Mouse (Mus musculus) MEL (cell line): ENCODE results near the gene Hnrnph1. TPM values are rescaled to one million over a fixed set of nuclear protein-coding genes. Genes with fewer than 3 reads are reported as not detected.

Source experiments
- DNase-seq: peaks from one replicate; pipeline ENCODE4 v3.0.0; 2011; ENCODE audit warnings: low read depth, low spot score
- H3K27ac ChIP-seq: 2 replicates; pipeline ENCODE4 v1.5.1; 2012; ENCODE audit warnings: low read depth, mild to moderate bottlenecking, control low read depth, low read length, moderate library complexity; ENCODE audit not compliant: control insufficient read depth
- H3K27me3 ChIP-seq, 2 experiments: fragments of 150-350 bp in 1 of 2; sonication (generic) in 1 of 2; 2 replicates each; pipeline ENCODE4 v1.6.1; 2012; ENCODE audit warnings: low read length in 2 of 2, mild to moderate bottlenecking in 2 of 2, improper control_type of control experiment in 1 of 2, moderate library complexity in 1 of 2; ENCODE audit not compliant: insufficient read depth in 2 of 2, control insufficient read depth in 1 of 2
- H3K36me3 ChIP-seq, 2 experiments: 2 replicates each; pipeline ENCODE4 v1.6.1; 2012 to 2014; ENCODE audit warnings: low read length in 2 of 2, improper control_type of control experiment in 1 of 2, inconsistent platforms in 1 of 2, mild to moderate bottlenecking in 1 of 2; ENCODE audit not compliant: insufficient read depth in 2 of 2, control insufficient read depth in 1 of 2
- H3K4me1 ChIP-seq, 2 experiments: fragments of 150-350 bp in 1 of 2; sonication (generic) in 1 of 2; 2 replicates each; pipeline ENCODE4 v1.6.1; 2012; ENCODE audit warnings: low read length in 2 of 2, improper control_type of control experiment in 1 of 2, mild to moderate bottlenecking in 1 of 2; ENCODE audit not compliant: insufficient read depth in 2 of 2, control insufficient read depth in 1 of 2
- H3K4me3 ChIP-seq, 2 experiments: fragments of 150-350 bp in 1 of 2; sonication (generic) in 1 of 2; 2 replicates each; pipeline ENCODE4 v1.5.1; 2012; ENCODE audit warnings: low read depth in 2 of 2, low read length in 2 of 2, mild to moderate bottlenecking in 2 of 2, moderate library complexity in 2 of 2, control low read depth in 1 of 2, improper control_type of control experiment in 1 of 2; ENCODE audit not compliant: control insufficient read depth in 1 of 2, insufficient read depth in 1 of 2
- H3K79me2 ChIP-seq: 2 replicates; pipeline ENCODE4 v1.6.1; 2012; ENCODE audit warnings: mild to moderate bottlenecking, low read length, moderate library complexity; ENCODE audit not compliant: control insufficient read depth, poor library complexity, insufficient read depth
- H3K9ac ChIP-seq: 2 replicates; pipeline ENCODE4 v1.6.1; 2012; ENCODE audit warnings: low read depth, mild to moderate bottlenecking, control low read depth, low read length, moderate library complexity; ENCODE audit not compliant: control insufficient read depth, poor library complexity, severe bottlenecking
- H3K9me3 ChIP-seq: fragments of 150-350 bp; sonication (generic); replicated peaks from 2 replicates; pipeline ENCODE4 v1.6.1; 2012; ENCODE audit warnings: mild to moderate bottlenecking, low read length, improper control_type of control experiment, moderate library complexity; ENCODE audit not compliant: insufficient read depth
- CHD1 ChIP-seq: IDR thresholded peaks from 2 replicates; pipeline ENCODE4 v1.6.1; 2012; ENCODE audit warnings: low read depth, mild to moderate bottlenecking, inconsistent platforms, low read length, improper control_type of control experiment
- CHD2 ChIP-seq: IDR thresholded peaks from 2 replicates; pipeline ENCODE4 v1.6.1; 2011; ENCODE audit warnings: low read length, improper control_type of control experiment
- E2F4 ChIP-seq: IDR thresholded peaks from 2 replicates; pipeline ENCODE4 v1.6.1; 2011; ENCODE audit warnings: low read depth, low read length, improper control_type of control experiment, borderline replicate concordance
- ELF1 ChIP-seq: IDR thresholded peaks from 2 replicates; pipeline ENCODE4 v1.6.1; 2014; ENCODE audit warnings: low read depth, mild to moderate bottlenecking, inconsistent platforms, low read length, improper control_type of control experiment, moderate library complexity
- EP300 ChIP-seq, 2 experiments: IDR thresholded peaks; 2 replicates each; pipeline ENCODE4 v1.6.1; 2011; ENCODE audit warnings: improper control_type of control experiment in 2 of 2, low read length in 2 of 2, low read depth in 1 of 2, mild to moderate bottlenecking in 1 of 2
- GABPA ChIP-seq: IDR thresholded peaks from 2 replicates; pipeline ENCODE4 v1.6.1; 2012; ENCODE audit warnings: low read depth, mild to moderate bottlenecking, inconsistent platforms, low read length, improper control_type of control experiment, moderate library complexity
- GATA1 ChIP-seq: IDR thresholded peaks from 2 replicates; pipeline ENCODE4 v1.6.1; 2011; ENCODE audit warnings: low read depth, low read length, improper control_type of control experiment
- HCFC1 ChIP-seq: IDR thresholded peaks from 2 replicates; pipeline ENCODE4 v1.6.1; 2012; ENCODE audit warnings: low read depth, mild to moderate bottlenecking, inconsistent platforms, low read length, improper control_type of control experiment, moderate library complexity
- JUND ChIP-seq: IDR thresholded peaks from 2 replicates; pipeline ENCODE4 v1.6.1; 2011; ENCODE audit warnings: low read depth, mild to moderate bottlenecking, improper control_type of control experiment, low read length
- KAT2A ChIP-seq: conservative IDR thresholded peaks from 2 replicates; pipeline ENCODE4 v1.6.1; 2012; ENCODE audit warnings: low read depth, low read length, improper control_type of control experiment, inconsistent platforms
- MAFK ChIP-seq: IDR thresholded peaks from 2 replicates; pipeline ENCODE4 v1.6.1; 2011; ENCODE audit warnings: low read depth, mild to moderate bottlenecking, low read length, improper control_type of control experiment, borderline replicate concordance
- NRF1 ChIP-seq: IDR thresholded peaks from 2 replicates; pipeline ENCODE4 v1.6.1; 2014; ENCODE audit warnings: low read depth, mild to moderate bottlenecking, inconsistent platforms, low read length, improper control_type of control experiment, moderate library complexity; ENCODE audit not compliant: poor library complexity, insufficient read depth, severe bottlenecking
- POLR2A ChIP-seq, 2 experiments: IDR thresholded peaks; 2 replicates each; pipeline ENCODE4 v1.6.1; 2011 to 2012; ENCODE audit warnings: low read length in 2 of 2, mild to moderate bottlenecking in 2 of 2, control low read depth in 1 of 2, improper control_type of control experiment in 1 of 2, low read depth in 1 of 2, moderate library complexity in 1 of 2; ENCODE audit not compliant: control insufficient read depth in 1 of 2, insufficient read depth in 1 of 2, poor library complexity in 1 of 2
- POLR2AphosphoS2 ChIP-seq: IDR thresholded peaks from 2 replicates; pipeline ENCODE4 v1.6.1; 2011; ENCODE audit warnings: low read length, improper control_type of control experiment
- RAD21 ChIP-seq: IDR thresholded peaks from 2 replicates; pipeline ENCODE4 v1.6.1; 2011; ENCODE audit warnings: mild to moderate bottlenecking, low read depth, low read length, improper control_type of control experiment
- TBP ChIP-seq: IDR thresholded peaks from 2 replicates; pipeline ENCODE4 v1.8.0; 2011; ENCODE audit warnings: low read depth, low read length, improper control_type of control experiment
- USF1 ChIP-seq: IDR thresholded peaks from 2 replicates; pipeline ENCODE4 v1.6.1; 2014; ENCODE audit warnings: low read depth, mild to moderate bottlenecking, inconsistent platforms, low read length, improper control_type of control experiment, moderate library complexity
- USF2 ChIP-seq, 2 experiments: IDR thresholded peaks; 2 replicates each; pipeline ENCODE4 v1.6.1; 2011 to 2012; ENCODE audit warnings: improper control_type of control experiment in 2 of 2, low read length in 2 of 2, borderline replicate concordance in 1 of 2, inconsistent platforms in 1 of 2, low read depth in 1 of 2, mild to moderate bottlenecking in 1 of 2; ENCODE audit not compliant: insufficient read depth in 1 of 2
- ZC3H11A ChIP-seq: IDR thresholded peaks from 2 replicates; pipeline ENCODE4 v1.6.1; 2012; ENCODE audit warnings: low read depth, mild to moderate bottlenecking, inconsistent platforms, low read length, improper control_type of control experiment
- ZKSCAN1 ChIP-seq: IDR thresholded peaks from 2 replicates; pipeline ENCODE4 v1.6.1; 2012; ENCODE audit warnings: low read depth, mild to moderate bottlenecking, inconsistent platforms, low read length, improper control_type of control experiment, moderate library complexity
- ZMIZ1 ChIP-seq: IDR thresholded peaks from 2 replicates; pipeline ENCODE4 v1.6.1; 2012; ENCODE audit warnings: low read depth, mild to moderate bottlenecking, inconsistent platforms, low read length, improper control_type of control experiment, moderate library complexity
- polyA plus RNA-seq, 2 experiments: library from polyadenylated mRNA; stranded (reverse) in 1 of 2; unstranded in 1 of 2; fragments of >175 nt in 1 of 2; fragments of >200 nt in 1 of 2; gene quantifications; 2 replicates each; pipeline versions ENCODE4 v1.2.1 to v1.2.4; 2012; ENCODE audit warnings: low replicate concordance in 2 of 2, low read depth in 1 of 2; ENCODE audit not compliant: insufficient read length in 2 of 2, insufficient read depth in 1 of 2, missing spikeins in 1 of 2
- total RNA-seq: library from RNA; depleted of rRNA; stranded (reverse); fragments of 300-350 nt; gene quantifications from 2 replicates; pipeline ENCODE4 v1.2.3, GENCODE M21; 2012

Hnrnph1 gene
- total and polyA plus RNA-seq, 3 experiments, result 227 to 552 (median 425) TPM

- TF ChIP-seq CHD2 (no peak), ZMIZ1 (peak; percentile 78), GABPA (no peak), POLR2A (IDR thresholded peaks at IDR 0.05; ENCODE audit: control insufficient read depth in 1 of 2, insufficient read depth in 1 of 2, low read depth in 1 of 2, low read length in 2 of 2, poor library complexity in 1 of 2) (peak; percentile 40 to 68; a peak in 3 of 4 replicates), JUND (no peak), RAD21 (peak; percentile 17; the same call in 1 of the 2 replicates), TBP (peak; percentile 35; the same call in 1 of the 2 replicates), E2F4 (no peak), USF2 (IDR thresholded peaks at IDR 0.05; ENCODE audit: borderline replicate concordance in 1 of 2, insufficient read depth in 1 of 2, low read depth in 1 of 2, low read length in 2 of 2) (no peak), ZC3H11A (peak; percentile 20; the same call in 1 of the 2 replicates), GATA1 (no peak), ZKSCAN1 (peak; percentile 27; the same call in 1 of the 2 replicates), KAT2A (no peak), HCFC1 (peak; percentile 66; the same call in 1 of the 2 replicates), CHD1 (0 out of 2 replicates have a peak, but pooled peaks have one; percentile 29), POLR2AphosphoS2 (no peak), EP300 (IDR thresholded peaks at IDR 0.05; ENCODE audit: low read depth in 1 of 2, low read length in 2 of 2) (no peak), NRF1 (no peak), MAFK (no peak), USF1 (no peak)
Measured at GRCm38 (mm10) chr11:50371399-50371841, 5.4 kb upstream of the Hnrnph1 start (continued).

GRCm38 (mm10) chr11:50371911-50372310 is 4.9 kb upstream of the Hnrnph1 start:
- Histone ChIP-seq H3K9me3 (no peaks in the 10 kb centered on the region), H3K4me1 (peaks cover 14 to 33% of the 10 kb centered on the region in 2 experiments)
- TF ChIP-seq ELF1 (no peak), POLR2A (IDR thresholded peaks at IDR 0.05; ENCODE audit: control insufficient read depth in 1 of 2, insufficient read depth in 1 of 2, low read depth in 1 of 2, low read length in 2 of 2, poor library complexity in 1 of 2) (no peak), KAT2A (no peak), NRF1 (no peak)
- TF ChIP-seq, all 39 proteins: peak for 0
- no peak for DNase-seq
- peak overlapping the region; percentile 91 for H3K9ac ChIP-seq
- peak overlapping the region; percentile 76; the same call in 1 of the 2 replicates for H3K27ac ChIP-seq
- no peaks in the 10 kb centered on the region for H3K27me3 ChIP-seq
- H3K79me2 ChIP-seq, result peaks cover 1% of the 10 kb centered on the region; the same call in 1 of the 2 replicates
- H3K36me3 ChIP-seq, result peaks cover 0 to 32% of the 10 kb centered on the region in 2 experiments; a peak in 2 of 4 replicates
- H3K4me3 ChIP-seq, result peak overlapping the region; percentile 61 to 80
